Mouse (Mus musculus) midbrain, embryonic 14.5 days (tissue): Measurements from ENCODE around the gene Memo1. TPM values are rescaled to one million over a fixed set of nuclear protein-coding genes. Genes with fewer than 3 reads are reported as not detected.

Experiments used
- ATAC-seq: fragments of 200-750 bp; cut with Nextera tagmentation; 2 replicates; pipeline ENCODE4 v1.8.0; 2017; ENCODE audit warnings: moderate number of reproducible peaks, moderate library complexity; ENCODE audit not compliant: low FRiP score, low TSS enrichment
- DNase-seq: peaks from one replicate; pipeline ENCODE4 v3.0.0-alpha.2; 2015
- H3K27ac ChIP-seq: fragments of 300-500 bp; sonication (generic); replicated peaks from 2 replicates; pipeline ENCODE4 v1.5.1; 2014; ENCODE audit warnings: mild to moderate bottlenecking, low read depth, low read length, moderate library complexity
- H3K27me3 ChIP-seq: fragments of 300-500 bp; sonication (generic); 2 replicates; pipeline ENCODE4 v1.6.1; 2014; ENCODE audit warnings: low read length, control low read depth, mixed read lengths; ENCODE audit not compliant: control insufficient read depth, insufficient read depth
- H3K36me3 ChIP-seq: fragments of 300-500 bp; sonication (generic); 2 replicates; pipeline ENCODE4 v1.6.1; 2014; ENCODE audit warnings: low read length, control low read depth; ENCODE audit not compliant: control insufficient read depth, insufficient read depth
- H3K4me1 ChIP-seq: fragments of 300-500 bp; sonication (generic); 2 replicates; pipeline ENCODE4 v1.6.1; 2014; ENCODE audit warnings: mild to moderate bottlenecking, antibody characterized with exemption, low read length, control low read depth; ENCODE audit not compliant: control insufficient read depth, insufficient read depth
- H3K4me2 ChIP-seq: fragments of 300-500 bp; sonication (generic); 2 replicates; pipeline ENCODE4 v1.6.1; 2014; ENCODE audit warnings: mild to moderate bottlenecking, low read length, moderate library complexity
- H3K4me3 ChIP-seq: fragments of 300-500 bp; sonication (generic); replicated peaks from 2 replicates; pipeline ENCODE4 v1.5.1; 2014; ENCODE audit warnings: low read depth, low read length
- H3K9ac ChIP-seq: fragments of 300-500 bp; sonication (generic); replicated peaks from 2 replicates; pipeline ENCODE4 v1.6.1; 2014; ENCODE audit warnings: mild to moderate bottlenecking, low read length, moderate library complexity
- H3K9me3 ChIP-seq: fragments of 300-500 bp; sonication (generic); 2 replicates; pipeline ENCODE4 v1.6.1; 2016; ENCODE audit warnings: low read length, control low read depth, mixed read lengths; ENCODE audit not compliant: control insufficient read depth
- WGBS: fragments of 180-500 bp; shearing (Covaris S2); extraction: QIAGEN DNeasy Blood & Tissue Kit; methylation state at CpG from one replicate; pipeline ENCODE4 v1.1.7; 2014; 5-methylcytosine and 5-hydroxymethylcytosine counted together
- polyA plus RNA-seq: library from polyadenylated mRNA; unstranded; fragments of >200 nt; fragmentation: Nextera tagmentation; extraction: Ambion mirVana; gene quantifications from 2 replicates; pipeline ENCODE4 v1.2.1, GENCODE M21; 2014

Gene Memo1
- polyA plus RNA-seq, 1 experiment from 2014 or later, result 64.0 TPM

DNA sequence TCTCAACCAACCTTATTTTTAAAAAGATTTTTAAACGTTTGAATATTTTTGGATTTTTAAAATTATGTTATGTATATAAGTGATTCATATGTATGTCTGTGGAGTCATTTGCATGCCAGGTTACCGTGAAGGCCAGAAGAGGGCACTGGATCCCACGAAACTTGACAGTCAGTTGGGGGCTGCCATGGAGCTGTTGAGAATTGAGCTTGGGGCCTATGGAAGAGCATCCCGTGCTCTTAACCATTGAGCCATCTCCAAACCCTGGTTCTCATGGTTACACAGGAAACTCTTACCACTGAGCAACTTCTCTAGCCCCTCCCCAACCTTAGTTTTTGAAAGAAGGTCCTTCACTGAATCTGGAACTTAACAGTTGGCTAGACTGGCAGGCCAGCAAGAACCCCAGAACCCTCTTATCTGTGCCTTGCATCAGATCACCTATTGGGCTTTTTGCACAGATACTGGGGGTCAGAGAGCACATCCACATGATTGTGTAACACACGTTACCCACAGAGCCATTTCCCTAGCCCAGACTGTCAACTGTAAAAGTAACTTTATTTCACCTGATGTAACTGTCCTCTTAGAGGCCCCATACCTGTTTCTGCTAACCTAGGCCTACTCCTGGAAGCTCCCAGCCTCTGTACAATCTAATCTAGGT, 27.2 kb upstream of the Memo1 start:
- WGBS, result 46% methylated on average over 5 of the region's 5 CpGs
- no peaks in the 10 kb centered on the region for H3K27me3 ChIP-seq
- no peak overlapping the region for H3K4me2 ChIP-seq
- no peak for ATAC-seq
- no peaks in the 10 kb centered on the region for H3K36me3 ChIP-seq
- peak; percentile 45 for DNase-seq
- no peaks in the 10 kb centered on the region for H3K9me3 ChIP-seq
- H3K4me1 ChIP-seq, result no peaks in the 10 kb centered on the region
- no peak overlapping the region for H3K27ac ChIP-seq
- H3K9ac ChIP-seq, result no peak overlapping the region
- H3K4me3 ChIP-seq, result no peak overlapping the region

DNA sequence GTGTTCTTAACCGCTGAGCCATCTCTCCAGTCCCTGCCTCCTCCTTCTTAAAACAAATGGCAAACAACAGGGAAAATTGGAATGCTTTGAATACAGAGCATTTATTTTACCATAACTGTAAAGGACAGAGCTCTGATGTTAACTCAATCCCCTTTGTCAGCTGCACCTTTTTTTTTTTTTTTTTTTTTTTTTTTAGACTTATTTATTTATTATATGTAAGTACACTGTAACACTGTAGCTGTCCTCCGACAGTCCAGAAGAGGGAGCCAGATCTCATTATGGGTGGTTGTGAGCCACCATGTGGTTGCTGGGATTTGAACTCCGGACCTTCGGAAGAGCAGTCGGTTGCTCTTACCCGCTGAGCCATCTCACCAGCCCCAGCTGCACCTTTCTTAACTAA, 23.4 kb upstream of the Memo1 start:
- no peaks in the 10 kb centered on the region for H3K9me3 ChIP-seq
- ATAC-seq (no peak), DNase-seq (no peak)
- no peak overlapping the region for H3K4me3 ChIP-seq
- no peaks in the 10 kb centered on the region for H3K27me3 ChIP-seq
- peaks cover 5% of the 10 kb centered on the region for H3K4me1 ChIP-seq
- no peak overlapping the region for H3K9ac ChIP-seq
- H3K27ac ChIP-seq, result no peak overlapping the region
- WGBS, result 89% methylated on average over 6 of the region's 6 CpGs
- H3K36me3 ChIP-seq, result no peaks in the 10 kb centered on the region
- no peak overlapping the region for H3K4me2 ChIP-seq

DNA sequence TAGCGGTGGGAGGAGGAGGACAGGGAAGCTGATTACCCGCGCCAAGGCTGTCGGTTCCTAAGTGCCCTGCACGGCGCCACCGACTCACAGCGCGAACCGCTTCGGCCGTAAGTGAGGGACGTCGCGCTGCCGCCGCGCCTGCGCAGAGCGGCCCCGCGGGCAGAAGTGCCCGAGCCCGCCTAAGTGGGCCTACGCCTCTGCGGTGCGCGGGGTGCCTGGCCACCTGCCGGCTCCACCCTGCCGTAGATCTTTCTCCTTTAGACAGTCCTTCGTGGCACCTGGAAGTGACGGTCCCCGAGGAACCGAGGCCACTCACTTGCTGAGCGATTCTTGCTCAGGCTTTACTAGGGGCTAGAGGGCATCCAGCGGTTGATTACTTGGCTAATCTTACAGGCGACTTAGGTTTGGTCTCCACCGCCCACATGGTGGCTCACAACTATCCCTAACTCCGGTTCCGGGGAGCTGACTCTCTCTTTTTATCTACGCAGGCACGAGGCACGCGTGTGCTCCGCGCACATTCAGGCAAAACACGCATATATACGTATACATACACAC, 21.1 kb upstream of the Memo1 start:
- Histone ChIP-seq H3K4me3 (peak overlapping the region; percentile 71), H3K27ac (peak overlapping the region; percentile 85), H3K9me3 (no peaks in the 10 kb centered on the region), H3K27me3 (no peaks in the 10 kb centered on the region), H3K9ac (peak overlapping the region; percentile 78), H3K4me2 (peak overlapping the region; percentile 83), H3K36me3 (no peaks in the 10 kb centered on the region), H3K4me1 (peaks cover 5% of the 10 kb centered on the region)
- WGBS, result under 1% methylated on average over 48 of the region's 48 CpGs
- peak; percentile 94 for DNase-seq
- ATAC-seq, result peak; percentile 94

DNA sequence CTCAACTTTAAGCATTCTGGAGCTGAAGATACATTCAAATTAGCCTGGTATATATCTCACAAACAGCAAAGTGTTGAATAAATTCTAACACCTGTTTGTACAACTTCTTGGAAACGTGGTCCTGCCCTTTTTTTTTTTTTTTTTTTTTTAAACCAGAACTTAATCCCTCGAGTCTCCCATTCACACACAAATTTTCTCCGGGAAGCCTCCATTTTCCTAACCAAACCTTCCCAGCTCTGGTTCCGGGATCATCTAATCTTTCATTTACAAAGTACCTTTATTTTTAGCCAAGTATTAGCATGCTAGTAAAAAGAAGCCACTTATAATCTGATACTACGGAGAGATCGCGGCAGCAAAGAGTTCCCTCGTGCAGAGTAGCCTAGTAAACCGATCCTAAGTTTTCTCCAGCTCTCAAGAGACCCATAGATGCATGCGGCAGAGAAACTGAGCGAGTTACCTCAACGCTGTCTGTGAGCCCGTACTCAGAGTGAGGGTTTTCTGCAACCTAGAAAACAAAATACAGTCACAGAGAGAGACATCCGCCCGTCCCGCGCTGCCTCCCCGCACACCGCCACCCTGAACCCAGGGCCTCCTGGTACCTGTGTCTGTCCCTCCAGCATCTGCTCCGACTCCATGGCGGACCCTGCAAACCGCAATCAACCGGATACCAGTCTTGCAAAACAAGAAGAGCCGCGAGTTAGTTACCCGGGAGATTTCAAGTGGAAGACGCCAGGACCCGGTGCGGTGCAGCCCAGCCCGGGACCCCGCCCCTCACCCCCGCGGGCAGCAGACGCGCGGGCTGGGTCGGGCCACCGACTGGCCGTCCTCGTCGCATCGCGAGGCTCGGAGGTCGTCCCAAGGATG, 20.4 kb upstream of the Memo1 start:
- Histone ChIP-seq H3K9ac (peak overlapping the region; percentile 78), H3K27ac (peak overlapping the region; percentile 85), H3K4me1 (peaks cover 5% of the 10 kb centered on the region), H3K27me3 (no peaks in the 10 kb centered on the region), H3K4me3 (peak overlapping the region; percentile 71), H3K9me3 (no peaks in the 10 kb centered on the region), H3K4me2 (peak overlapping the region; percentile 83), H3K36me3 (peaks cover 1% of the 10 kb centered on the region; the same call in 1 of the 2 replicates)
- WGBS, result under 1% methylated on average over 45 of the region's 45 CpGs
- ATAC-seq (peak; percentile 81; the same call in 1 of the 2 replicates), DNase-seq (no peak)

DNA sequence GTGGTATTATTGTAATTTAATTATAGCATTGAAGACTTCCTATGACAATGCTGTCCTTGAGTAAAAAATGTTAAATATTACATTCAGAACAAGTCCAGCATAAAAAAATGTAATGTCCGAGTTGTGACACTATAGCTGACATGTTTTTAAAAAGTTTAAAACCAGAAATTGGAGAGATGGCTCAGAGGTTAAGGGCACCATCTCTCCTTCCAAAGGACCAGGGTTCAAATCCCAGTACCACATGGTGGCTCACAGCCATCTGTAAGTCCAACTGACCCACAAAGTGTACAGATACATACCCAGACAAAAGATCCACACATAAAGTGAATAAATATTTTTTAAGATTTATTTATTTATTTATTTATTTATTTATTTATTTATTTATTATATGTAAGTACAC, 10.7 kb upstream of the Memo1 start:
- H3K4me1 ChIP-seq, result no peaks in the 10 kb centered on the region
- no peaks in the 10 kb centered on the region for H3K9me3 ChIP-seq
- H3K4me2 ChIP-seq, result no peak overlapping the region
- 98% methylated on average over 1 of the region's 1 CpGs for WGBS
- H3K9ac ChIP-seq, result no peak overlapping the region
- H3K4me3 ChIP-seq, result no peak overlapping the region
- no peak overlapping the region for H3K27ac ChIP-seq
- no peak for ATAC-seq
- peaks cover 46% of the 10 kb centered on the region for H3K36me3 ChIP-seq
- DNase-seq, result no peak
- H3K27me3 ChIP-seq, result no peaks in the 10 kb centered on the region

DNA sequence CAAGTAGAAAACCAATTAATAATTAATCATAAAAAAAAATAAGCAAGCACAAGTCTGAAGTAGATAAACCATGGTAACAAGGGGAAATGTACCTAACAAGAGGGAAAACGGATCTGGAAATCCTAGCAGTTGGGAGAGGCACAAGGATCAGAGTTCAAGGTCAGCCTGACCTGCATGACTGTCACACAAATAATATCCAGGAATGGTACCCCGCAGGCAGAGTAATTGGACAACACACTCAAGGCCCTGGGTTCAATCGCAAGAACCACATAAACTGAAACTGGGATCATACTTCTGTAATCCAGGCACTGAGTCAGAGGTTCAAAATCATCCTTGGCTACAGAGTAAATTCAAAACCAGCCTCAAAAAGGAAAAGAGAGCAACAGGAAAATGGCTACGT, 10.3 kb upstream of the Memo1 start:
- Histone ChIP-seq H3K27ac (no peak overlapping the region), H3K9me3 (no peaks in the 10 kb centered on the region), H3K27me3 (no peaks in the 10 kb centered on the region), H3K4me3 (no peak overlapping the region), H3K4me2 (no peak overlapping the region), H3K4me1 (no peaks in the 10 kb centered on the region), H3K36me3 (peaks cover 46% of the 10 kb centered on the region), H3K9ac (no peak overlapping the region)
- ATAC-seq (no peak), DNase-seq (no peak)
- WGBS, result 95% methylated on average over 4 of the region's 4 CpGs

DNA sequence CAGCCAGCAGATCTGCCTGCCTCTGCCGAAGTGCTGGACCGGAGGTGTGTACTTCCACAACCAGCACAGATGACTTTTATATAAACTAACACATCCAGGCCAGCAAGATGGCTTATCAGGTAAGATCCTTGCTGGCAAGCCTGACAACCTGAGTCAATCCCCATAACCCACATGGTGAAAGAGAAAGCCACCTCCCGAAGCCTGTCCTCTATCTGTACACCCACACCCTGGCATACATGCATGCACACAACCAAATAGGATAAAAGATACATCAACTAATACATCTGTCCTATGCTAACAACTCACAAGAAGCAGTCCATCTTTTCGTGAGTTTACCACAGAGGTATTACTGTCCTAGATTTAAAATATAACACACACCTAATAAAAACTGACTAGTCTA, 8.7 kb upstream of the Memo1 start:
- Histone ChIP-seq H3K9me3 (no peaks in the 10 kb centered on the region), H3K27ac (no peak overlapping the region), H3K27me3 (no peaks in the 10 kb centered on the region), H3K4me3 (no peak overlapping the region), H3K4me2 (no peak overlapping the region), H3K4me1 (no peaks in the 10 kb centered on the region), H3K9ac (no peak overlapping the region), H3K36me3 (peaks cover 44% of the 10 kb centered on the region)
- WGBS, result 97% methylated on average over 4 of the region's 4 CpGs
- no peak for ATAC-seq
- no peak for DNase-seq

DNA sequence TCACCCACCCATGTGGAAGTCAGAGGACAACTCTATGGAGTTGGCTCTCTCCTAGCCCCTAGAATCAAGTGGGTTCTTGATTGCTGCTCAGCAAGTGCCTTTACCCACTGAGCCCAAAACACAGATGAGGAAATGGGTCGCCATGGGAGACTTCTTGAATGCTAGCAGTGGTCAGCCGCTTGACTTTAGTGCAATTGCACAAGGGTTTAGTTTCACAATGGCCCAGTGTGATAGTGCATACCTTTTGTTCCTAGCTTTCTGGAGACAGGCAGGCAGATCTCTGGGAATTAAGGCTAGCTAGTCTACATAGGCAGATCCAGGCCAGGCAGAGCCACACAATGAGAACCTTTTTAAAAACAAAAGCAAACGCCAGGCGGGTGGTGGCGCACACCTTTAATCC, 4.8 kb upstream of the Memo1 start:
- Histone ChIP-seq H3K36me3 (peaks cover 30% of the 10 kb centered on the region), H3K9ac (no peak overlapping the region), H3K4me2 (no peak overlapping the region), H3K27ac (no peak overlapping the region), H3K27me3 (no peaks in the 10 kb centered on the region), H3K4me1 (no peaks in the 10 kb centered on the region), H3K4me3 (no peak overlapping the region), H3K9me3 (no peaks in the 10 kb centered on the region)
- 78% methylated on average over 5 of the region's 5 CpGs for WGBS
- DNase-seq (no peak), ATAC-seq (no peak)
